Mouse (Mus musculus): ENCODE results near the gene Aph1a. TPM values are rescaled to one million over a fixed set of nuclear protein-coding genes. Genes with fewer than 3 reads are reported as not detected.

The Aph1a gene
- polyA plus RNA-seq, 1 experiment from 2014 or later: 12.6 TPM

DNA sequence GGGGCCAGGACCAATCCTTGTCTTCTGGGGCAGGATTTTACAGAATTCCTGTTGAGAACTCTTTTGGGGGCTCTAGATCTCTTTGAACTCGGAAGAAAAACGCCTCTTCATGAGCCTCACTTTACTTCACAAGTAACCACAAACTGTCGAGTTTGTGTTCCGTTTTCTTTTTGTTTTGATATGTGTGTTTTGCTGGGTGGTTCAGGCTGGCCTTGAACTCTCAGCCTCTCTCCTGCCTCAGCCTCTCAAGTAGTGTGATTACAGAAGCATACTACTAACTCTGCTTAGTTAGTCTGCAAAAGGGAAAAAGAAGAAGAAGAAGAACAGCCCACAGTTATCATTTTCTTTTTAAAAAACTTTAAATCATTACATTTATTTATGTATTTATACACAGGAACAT is 30.4 kb downstream of the Aph1a start:
- ATAC-seq (ENCODE audit: low read depth): no peak
- 29% methylated on average over 4 of the region's 4 CpGs for WGBS (ENCODE audit: insufficient replicate concordance)

GRCm38 (mm10) chr3:95925087-95925486 is 31.3 kb downstream of the Aph1a start:
- H3K9ac ChIP-seq (ENCODE audit: low read depth, low read length): no peak overlapping the region
- H3K27me3 ChIP-seq (ENCODE audit: control insufficient read depth, insufficient read depth, low read depth, low read length): no peaks in the 10 kb centered on the region
- H3K9me3 ChIP-seq (replicated peaks; ENCODE audit: control insufficient read depth, low read length): no peaks in the 10 kb centered on the region
- peaks cover 6% of the 10 kb centered on the region for H3K4me1 ChIP-seq (ENCODE audit: control insufficient read depth, low read depth, low read length)
- H3K27ac ChIP-seq (ENCODE audit: low read length): no peak overlapping the region
- no peak overlapping the region for H3K4me3 ChIP-seq (ENCODE audit: low read depth, low read length)
- no peak overlapping the region for H3K4me2 ChIP-seq (ENCODE audit: low read depth, low read length)
- WGBS (ENCODE audit: insufficient replicate concordance): 64% methylated on average over 5 of the region's 5 CpGs
- H3K36me3 ChIP-seq (ENCODE audit: control insufficient read depth, insufficient read depth): no peaks in the 10 kb centered on the region
- no peak for ATAC-seq (ENCODE audit: low read depth)

More for the DNA sequence above, 30.4 kb downstream of the Aph1a start:
- H3K4me3 ChIP-seq (ENCODE audit: low read depth, low read length): no peak overlapping the region
- no peak overlapping the region for H3K9ac ChIP-seq (ENCODE audit: low read depth, low read length)
- H3K4me1 ChIP-seq (ENCODE audit: control insufficient read depth, low read depth, low read length): peaks cover 6% of the 10 kb centered on the region
- H3K27ac ChIP-seq (ENCODE audit: low read length): no peak overlapping the region
- no peaks in the 10 kb centered on the region for H3K36me3 ChIP-seq (ENCODE audit: control insufficient read depth, insufficient read depth)
- no peaks in the 10 kb centered on the region for H3K27me3 ChIP-seq (ENCODE audit: control insufficient read depth, insufficient read depth, low read depth, low read length)
- no peaks in the 10 kb centered on the region for H3K9me3 ChIP-seq (replicated peaks; ENCODE audit: control insufficient read depth, low read length)
- H3K4me2 ChIP-seq (ENCODE audit: low read depth, low read length): no peak overlapping the region

GRCm38 (mm10) chr3:95928261-95928657 is 34.5 kb downstream of the Aph1a start:
- H3K4me3 ChIP-seq (ENCODE audit: low read depth, low read length): peak overlapping the region; percentile 66
- peak overlapping the region; percentile 73 for H3K4me2 ChIP-seq (ENCODE audit: low read depth, low read length)
- peaks cover under 1% of the 10 kb centered on the region; the same call in 1 of the 2 replicates for H3K36me3 ChIP-seq (ENCODE audit: control insufficient read depth, insufficient read depth)
- peak overlapping the region; percentile 75 for H3K9ac ChIP-seq (ENCODE audit: low read depth, low read length)
- H3K27ac ChIP-seq (ENCODE audit: low read length): peak overlapping the region; percentile 89
- peaks cover 26% of the 10 kb centered on the region for H3K4me1 ChIP-seq (ENCODE audit: control insufficient read depth, low read depth, low read length)
- no peaks in the 10 kb centered on the region for H3K9me3 ChIP-seq (replicated peaks; ENCODE audit: control insufficient read depth, low read length)
- WGBS (ENCODE audit: insufficient replicate concordance): 44% methylated on average over 6 of the region's 6 CpGs
- no peaks in the 10 kb centered on the region for H3K27me3 ChIP-seq (ENCODE audit: control insufficient read depth, insufficient read depth, low read depth, low read length)
- no peak for ATAC-seq (ENCODE audit: low read depth)

- no peaks in the 10 kb centered on the region for H3K9me3 ChIP-seq (replicated peaks; ENCODE audit: control insufficient read depth, low read length)
- peak; percentile 99 for ATAC-seq (ENCODE audit: low read depth)
- peaks cover 26% of the 10 kb centered on the region for H3K4me1 ChIP-seq (ENCODE audit: control insufficient read depth, low read depth, low read length)
- peak within 1 kb of the TSS; percentile 94 for H3K4me3 ChIP-seq (ENCODE audit: low read depth, low read length)
- peak within 1 kb of the TSS; percentile 90 for H3K27ac ChIP-seq (ENCODE audit: low read length)
- H3K9ac ChIP-seq (ENCODE audit: low read depth, low read length): peak within 1 kb of the TSS; percentile 98
- H3K4me2 ChIP-seq (ENCODE audit: low read depth, low read length): peak within 1 kb of the TSS; percentile 74
- under 1% methylated on average over 49 of the region's 49 CpGs for WGBS (ENCODE audit: insufficient replicate concordance)
- no peaks in the 10 kb centered on the region for H3K27me3 ChIP-seq (ENCODE audit: control insufficient read depth, insufficient read depth, low read depth, low read length)
- peaks cover 7% of the 10 kb centered on the region for H3K36me3 ChIP-seq (ENCODE audit: control insufficient read depth, insufficient read depth)
Measured at GRCm38 (mm10) chr3:95928658-95929503, 35.1 kb downstream of the Aph1a start, which contains the start of gene Anp32e. TSS of gene Anp32e (plus strand) at chr3:95929246.

DNA sequence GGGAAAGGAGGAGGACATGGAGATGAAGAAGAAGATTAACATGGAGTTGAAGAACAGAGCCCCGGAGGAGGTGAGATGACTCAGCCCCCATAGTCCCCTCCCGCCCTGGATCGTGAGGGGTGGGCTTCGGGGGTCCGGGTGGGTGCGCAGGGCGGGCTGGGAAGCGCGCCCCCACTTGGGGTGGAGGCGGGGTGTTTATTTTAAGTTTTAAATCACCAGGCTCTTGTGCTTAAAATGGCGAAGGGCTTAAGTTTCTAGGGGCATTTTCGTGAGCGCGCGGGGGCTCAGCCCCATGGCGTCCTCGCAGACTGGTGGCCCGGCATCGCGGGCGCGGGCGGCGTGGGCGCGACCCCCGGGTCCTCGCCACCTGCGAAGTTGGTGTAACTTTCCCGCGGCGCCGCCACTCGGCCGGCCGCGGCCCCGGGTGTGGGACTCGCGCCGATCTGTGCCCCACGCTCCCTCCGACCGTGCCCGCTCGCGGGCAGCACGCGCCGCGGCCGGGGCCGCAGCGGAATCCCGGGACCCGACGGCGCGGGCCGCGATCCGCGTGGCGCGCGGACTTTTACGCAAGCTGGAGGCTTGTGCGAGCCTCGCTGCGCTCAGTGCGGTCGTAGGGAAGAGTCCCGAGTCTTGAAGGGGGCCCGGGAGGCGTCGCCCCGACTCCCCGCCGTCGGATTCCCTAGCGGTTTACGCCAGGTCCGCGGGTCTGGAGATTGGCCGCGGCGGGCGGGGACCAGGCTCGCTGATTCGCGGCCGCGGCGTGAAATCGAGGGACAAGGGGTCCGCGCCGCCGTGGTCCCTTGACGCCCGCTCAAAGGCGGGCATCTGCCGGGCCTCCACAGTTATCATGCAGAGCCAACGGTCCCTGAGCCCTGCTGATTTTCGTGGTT is 36.1 kb downstream of the Aph1a start:
- Histone ChIP-seq H3K27ac (ENCODE audit: low read length) (peak overlapping the region; percentile 90), H3K4me3 (ENCODE audit: low read depth, low read length) (peak overlapping the region; percentile 94), H3K27me3 (ENCODE audit: control insufficient read depth, insufficient read depth, low read depth, low read length) (no peaks in the 10 kb centered on the region), H3K36me3 (ENCODE audit: control insufficient read depth, insufficient read depth) (peaks cover 15% of the 10 kb centered on the region), H3K9me3 (replicated peaks; ENCODE audit: control insufficient read depth, low read length) (no peaks in the 10 kb centered on the region), H3K4me2 (ENCODE audit: low read depth, low read length) (peak overlapping the region; percentile 74), H3K9ac (ENCODE audit: low read depth, low read length) (peak overlapping the region; percentile 98), H3K4me1 (ENCODE audit: control insufficient read depth, low read depth, low read length) (peaks cover 26% of the 10 kb centered on the region)
- no peak for ATAC-seq (ENCODE audit: low read depth)
- WGBS (ENCODE audit: insufficient replicate concordance): under 1% methylated on average over 101 of the region's 105 CpGs

DNA sequence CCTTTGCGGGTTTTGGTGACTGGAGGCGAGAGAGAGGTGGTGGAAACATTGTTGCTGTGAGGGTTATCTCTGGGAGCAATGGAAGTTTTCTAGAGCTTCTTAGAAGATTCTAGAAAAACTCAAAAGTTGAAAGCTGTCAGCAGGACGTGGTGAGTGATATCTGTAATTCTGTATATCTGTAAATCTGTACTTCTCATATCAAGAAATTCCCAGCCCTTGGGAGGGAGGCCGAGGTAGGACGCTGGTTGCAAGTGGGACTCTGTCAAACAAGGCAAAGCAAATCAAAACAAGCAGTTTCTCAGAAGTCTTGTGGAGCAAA is 36.7 kb downstream of the Aph1a start:
- H3K4me2 ChIP-seq (ENCODE audit: low read depth, low read length): peak overlapping the region; percentile 74
- H3K27me3 ChIP-seq (ENCODE audit: control insufficient read depth, insufficient read depth, low read depth, low read length): no peaks in the 10 kb centered on the region
- H3K4me3 ChIP-seq (ENCODE audit: low read depth, low read length): peak overlapping the region; percentile 94
- H3K4me1 ChIP-seq (ENCODE audit: control insufficient read depth, low read depth, low read length): peaks cover 26% of the 10 kb centered on the region
- H3K36me3 ChIP-seq (ENCODE audit: control insufficient read depth, insufficient read depth): peaks cover 20% of the 10 kb centered on the region
- ATAC-seq (ENCODE audit: low read depth): no peak
- peak overlapping the region; percentile 98 for H3K9ac ChIP-seq (ENCODE audit: low read depth, low read length)
- H3K27ac ChIP-seq (ENCODE audit: low read length): peak overlapping the region; percentile 90
- 1% methylated on average over 5 of the region's 5 CpGs for WGBS (ENCODE audit: insufficient replicate concordance)
- H3K9me3 ChIP-seq (replicated peaks; ENCODE audit: control insufficient read depth, low read length): no peaks in the 10 kb centered on the region

DNA sequence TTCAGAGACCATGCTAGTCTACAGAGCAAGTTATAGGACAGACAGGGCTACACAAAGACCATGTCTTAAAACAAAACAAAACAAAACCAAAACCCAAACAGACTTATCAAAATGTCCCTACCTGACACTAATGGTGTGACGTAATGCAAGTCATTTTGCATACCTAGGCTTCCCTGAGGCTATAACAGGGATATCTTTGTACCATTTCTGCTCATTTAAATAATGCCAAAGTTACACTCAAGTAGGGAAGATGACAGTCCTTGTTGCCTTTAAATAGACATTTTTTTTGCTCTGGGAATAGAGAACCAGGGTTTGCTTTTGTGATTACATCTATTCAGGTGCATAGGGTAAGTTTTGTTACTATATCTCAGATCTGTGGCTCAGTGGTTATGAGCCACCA is 37.7 kb downstream of the Aph1a start:
- H3K27ac ChIP-seq (ENCODE audit: low read length): no peak overlapping the region
- H3K36me3 ChIP-seq (ENCODE audit: control insufficient read depth, insufficient read depth): peaks cover 24% of the 10 kb centered on the region
- H3K9ac ChIP-seq (ENCODE audit: low read depth, low read length): no peak overlapping the region; the same call in 1 of the 2 replicates
- peaks cover 26% of the 10 kb centered on the region for H3K4me1 ChIP-seq (ENCODE audit: control insufficient read depth, low read depth, low read length)
- no peaks in the 10 kb centered on the region for H3K9me3 ChIP-seq (replicated peaks; ENCODE audit: control insufficient read depth, low read length)
- 78% methylated on average over 1 of the region's 1 CpGs for WGBS (ENCODE audit: insufficient replicate concordance)
- peak overlapping the region; percentile 74 for H3K4me2 ChIP-seq (ENCODE audit: low read depth, low read length)
- H3K27me3 ChIP-seq (ENCODE audit: control insufficient read depth, insufficient read depth, low read depth, low read length): no peaks in the 10 kb centered on the region
- H3K4me3 ChIP-seq (ENCODE audit: low read depth, low read length): peak overlapping the region; percentile 94; the same call in 1 of the 2 replicates
- ATAC-seq (ENCODE audit: low read depth): no peak

DNA sequence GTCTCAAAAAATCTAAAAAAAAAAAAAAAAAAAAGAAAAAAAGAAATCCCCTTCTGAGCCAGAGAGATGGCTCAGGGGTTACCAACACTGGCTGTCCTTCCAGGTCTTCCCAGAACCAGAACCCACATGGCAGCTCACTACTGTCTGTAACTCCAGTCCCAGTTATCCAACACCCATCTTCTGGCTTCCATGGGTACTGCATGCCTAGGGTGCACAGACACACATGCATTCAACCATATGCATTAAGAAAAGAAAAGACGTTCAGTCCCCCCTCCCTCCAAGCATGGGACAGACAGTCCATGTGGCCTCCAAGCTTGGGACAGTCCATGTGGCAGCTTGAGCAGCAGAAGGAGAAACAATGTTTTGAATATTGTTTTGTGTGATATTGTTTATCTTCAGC is 38.4 kb downstream of the Aph1a start:
- Histone ChIP-seq H3K4me1 (ENCODE audit: control insufficient read depth, low read depth, low read length) (peaks cover 26% of the 10 kb centered on the region), H3K9me3 (replicated peaks; ENCODE audit: control insufficient read depth, low read length) (no peaks in the 10 kb centered on the region), H3K4me3 (ENCODE audit: low read depth, low read length) (no peak overlapping the region), H3K36me3 (ENCODE audit: control insufficient read depth, insufficient read depth) (peaks cover 31% of the 10 kb centered on the region), H3K9ac (ENCODE audit: low read depth, low read length) (no peak overlapping the region), H3K27me3 (ENCODE audit: control insufficient read depth, insufficient read depth, low read depth, low read length) (no peaks in the 10 kb centered on the region), H3K27ac (ENCODE audit: low read length) (no peak overlapping the region), H3K4me2 (ENCODE audit: low read depth, low read length) (no peak overlapping the region)
- ATAC-seq (ENCODE audit: low read depth): no peak
- WGBS (ENCODE audit: insufficient replicate concordance): 59% methylated on average over 1 of the region's 1 CpGs

Data from liver, embryonic 16.5 days (tissue).